Mouse (Mus musculus): ENCODE measurements around the gene Zfhx3. TPM values are rescaled to one million over a fixed set of nuclear protein-coding genes. Genes with fewer than 3 reads are reported as not detected.

Gene Zfhx3
- polyA plus RNA-seq, 2 experiments: 14.4 to 26.1 TPM

- TF ChIP-seq POLR2A (IDR thresholded peaks at IDR 0.05; ENCODE audit: borderline replicate concordance, extremely low read depth, insufficient read depth, insufficient read length): no peak
- DNase-seq (ENCODE audit: low spot score): no peak
- Histone ChIP-seq H3K27me3 (ENCODE audit: control insufficient read depth, insufficient read depth, low read length) (no peaks in the 10 kb centered on the region), H3K9me3 (ENCODE audit: control insufficient read depth, low read length) (no peaks in the 10 kb centered on the region), H3K4me1 (ENCODE audit: control insufficient read depth, insufficient read depth, low read length) (peaks cover 9% of the 10 kb centered on the region), H3K4me2 (replicated peaks; ENCODE audit: low read depth, low read length, severe bottlenecking) (no peak overlapping the region), H3K27ac (replicated peaks; ENCODE audit: low read depth, low read length) (peak overlapping the region; percentile 19; the same call in 1 of the 2 replicates), H3K36me3 (ENCODE audit: control insufficient read depth, insufficient read depth, low read length) (no peaks in the 10 kb centered on the region), H3K4me3 (replicated peaks; ENCODE audit: low read length) (no peak overlapping the region), H3K9ac (ENCODE audit: low read depth, low read length, severe bottlenecking) (no peak overlapping the region)
- 25% methylated on average over 13 of the region's 14 CpGs for WGBS
- ATAC-seq (ENCODE audit: low FRiP score, low read depth): no peak
Measured at GRCm38 (mm10) chr8:108510641-108511325, 568.3 kb downstream of the Zfhx3 start.

DNA sequence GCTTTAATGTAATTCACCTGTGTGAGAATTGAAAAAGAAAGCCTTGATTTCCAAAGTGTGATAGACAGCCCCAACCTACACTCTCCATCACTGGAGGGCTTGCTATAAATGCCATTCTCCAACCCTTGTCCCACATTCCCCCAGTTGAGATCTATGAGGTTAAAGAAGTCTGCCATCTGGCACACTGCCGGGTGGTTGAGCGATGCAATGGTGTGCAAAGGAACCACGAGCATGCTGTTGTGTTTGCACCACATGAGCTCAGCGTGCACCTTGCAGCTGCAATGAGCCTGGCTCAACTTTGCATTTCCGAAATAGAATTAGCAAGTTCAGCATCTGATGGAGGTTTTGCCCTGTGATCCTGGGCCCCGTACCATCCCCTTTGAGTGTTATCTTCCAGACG, 575.7 kb downstream of the Zfhx3 start:
- Histone ChIP-seq H3K36me3 (ENCODE audit: control insufficient read depth, insufficient read depth, low read length) (no peaks in the 10 kb centered on the region), H3K4me1 (ENCODE audit: control insufficient read depth, insufficient read depth, low read length) (no peaks in the 10 kb centered on the region), H3K4me2 (replicated peaks; ENCODE audit: low read depth, low read length, severe bottlenecking) (no peak overlapping the region), H3K4me3 (replicated peaks; ENCODE audit: low read length) (no peak overlapping the region), H3K27ac (replicated peaks; ENCODE audit: low read depth, low read length) (no peak overlapping the region), H3K9ac (ENCODE audit: low read depth, low read length, severe bottlenecking) (no peak overlapping the region), H3K27me3 (ENCODE audit: control insufficient read depth, insufficient read depth, low read length) (no peaks in the 10 kb centered on the region), H3K9me3 (ENCODE audit: control insufficient read depth, low read length) (no peaks in the 10 kb centered on the region)
- ATAC-seq (ENCODE audit: low FRiP score, low read depth): no peak
- WGBS: 95% methylated on average over 7 of the region's 7 CpGs
- TF ChIP-seq POLR2A (IDR thresholded peaks at IDR 0.05; ENCODE audit: borderline replicate concordance, extremely low read depth, insufficient read depth, insufficient read length): no peak
- DNase-seq (ENCODE audit: low spot score): no peak

DNA sequence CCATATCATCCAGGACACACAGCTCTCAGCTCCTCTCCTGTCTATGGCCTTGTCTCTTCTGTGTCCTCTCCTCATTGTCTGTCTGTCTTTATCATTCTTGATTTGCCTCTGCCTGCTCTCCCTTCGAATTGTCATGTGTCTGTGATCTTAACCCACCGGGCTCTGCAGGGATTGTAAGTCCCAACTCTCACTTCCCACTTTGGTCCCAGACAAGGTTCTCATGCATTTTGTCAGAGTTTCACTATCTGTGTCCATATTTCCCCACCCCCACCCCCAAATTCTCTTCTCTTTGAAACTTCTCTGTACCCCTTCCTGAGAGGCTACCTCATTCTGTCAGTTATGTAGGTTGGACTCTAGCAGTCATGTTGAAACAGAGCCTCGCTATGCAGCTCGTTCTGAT, 579.6 kb downstream of the Zfhx3 start:
- 91% methylated on average over 4 of the region's 4 CpGs for WGBS
- no peaks in the 10 kb centered on the region for H3K27me3 ChIP-seq (ENCODE audit: control insufficient read depth, insufficient read depth, low read length)
- H3K4me1 ChIP-seq (ENCODE audit: control insufficient read depth, insufficient read depth, low read length): no peaks in the 10 kb centered on the region
- no peaks in the 10 kb centered on the region for H3K9me3 ChIP-seq (ENCODE audit: control insufficient read depth, low read length)
- no peak overlapping the region for H3K9ac ChIP-seq (ENCODE audit: low read depth, low read length, severe bottlenecking)
- H3K27ac ChIP-seq (replicated peaks; ENCODE audit: low read depth, low read length): no peak overlapping the region
- ATAC-seq (ENCODE audit: low FRiP score, low read depth): no peak
- H3K4me3 ChIP-seq (replicated peaks; ENCODE audit: low read length): no peak overlapping the region
- H3K4me2 ChIP-seq (replicated peaks; ENCODE audit: low read depth, low read length, severe bottlenecking): no peak overlapping the region
- H3K36me3 ChIP-seq (ENCODE audit: control insufficient read depth, insufficient read depth, low read length): no peaks in the 10 kb centered on the region
- no peak for TF ChIP-seq POLR2A (IDR thresholded peaks at IDR 0.05; ENCODE audit: borderline replicate concordance, extremely low read depth, insufficient read depth, insufficient read length)
- DNase-seq (ENCODE audit: low spot score): no peak

DNA sequence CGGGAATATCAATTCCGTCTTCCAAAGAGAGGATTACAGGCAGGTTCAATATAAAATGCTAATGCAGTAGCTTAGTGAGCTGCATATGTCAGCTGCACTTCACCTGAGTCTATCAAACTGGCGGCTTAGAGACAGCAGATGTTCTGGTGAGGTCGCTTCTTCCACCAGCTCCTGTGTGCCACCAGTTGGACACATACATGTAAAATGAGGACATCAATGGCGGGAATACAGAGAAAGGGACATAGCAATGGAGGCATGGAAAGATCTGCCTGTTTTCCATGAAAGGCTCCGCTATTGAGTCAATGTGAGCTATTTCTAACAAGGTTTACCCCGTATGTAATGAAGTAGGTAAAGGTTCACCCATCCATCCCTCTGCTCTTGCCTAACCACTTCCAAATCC, 587.0 kb downstream of the Zfhx3 start:
- no peak overlapping the region for H3K9ac ChIP-seq (ENCODE audit: low read depth, low read length, severe bottlenecking)
- H3K4me1 ChIP-seq (ENCODE audit: control insufficient read depth, insufficient read depth, low read length): peaks cover 3% of the 10 kb centered on the region; the same call in 1 of the 2 replicates
- H3K36me3 ChIP-seq (ENCODE audit: control insufficient read depth, insufficient read depth, low read length): no peaks in the 10 kb centered on the region
- DNase-seq (ENCODE audit: low spot score) (no peak), ATAC-seq (ENCODE audit: low FRiP score, low read depth) (no peak)
- TF ChIP-seq POLR2A (IDR thresholded peaks at IDR 0.05; ENCODE audit: borderline replicate concordance, extremely low read depth, insufficient read depth, insufficient read length): no peak
- H3K4me2 ChIP-seq (replicated peaks; ENCODE audit: low read depth, low read length, severe bottlenecking): no peak overlapping the region
- WGBS: 94% methylated on average over 7 of the region's 7 CpGs
- H3K27ac ChIP-seq (replicated peaks; ENCODE audit: low read depth, low read length): no peak overlapping the region
- no peak overlapping the region for H3K4me3 ChIP-seq (replicated peaks; ENCODE audit: low read length)
- no peaks in the 10 kb centered on the region for H3K9me3 ChIP-seq (ENCODE audit: control insufficient read depth, low read length)
- H3K27me3 ChIP-seq (ENCODE audit: control insufficient read depth, insufficient read depth, low read length): no peaks in the 10 kb centered on the region

GRCm38 (mm10) chr8:108535121-108535876, 592.9 kb downstream of the Zfhx3 start:
- H3K36me3 ChIP-seq (ENCODE audit: control insufficient read depth, insufficient read depth, low read length): no peaks in the 10 kb centered on the region
- H3K9me3 ChIP-seq (ENCODE audit: control insufficient read depth, low read length): no peaks in the 10 kb centered on the region
- no peak overlapping the region for H3K9ac ChIP-seq (ENCODE audit: low read depth, low read length, severe bottlenecking)
- H3K4me2 ChIP-seq (replicated peaks; ENCODE audit: low read depth, low read length, severe bottlenecking): no peak overlapping the region
- H3K4me1 ChIP-seq (ENCODE audit: control insufficient read depth, insufficient read depth, low read length): no peaks in the 10 kb centered on the region
- TF ChIP-seq POLR2A (IDR thresholded peaks at IDR 0.05; ENCODE audit: borderline replicate concordance, extremely low read depth, insufficient read depth, insufficient read length): no peak
- ATAC-seq (ENCODE audit: low FRiP score, low read depth): no peak
- no peak overlapping the region for H3K27ac ChIP-seq (replicated peaks; ENCODE audit: low read depth, low read length)
- WGBS: 77% methylated on average over 16 of the region's 16 CpGs
- H3K4me3 ChIP-seq (replicated peaks; ENCODE audit: low read length): no peak overlapping the region
- no peak for DNase-seq (ENCODE audit: low spot score)
- H3K27me3 ChIP-seq (ENCODE audit: control insufficient read depth, insufficient read depth, low read length): no peaks in the 10 kb centered on the region
